Mouse (Mus musculus): ENCODE data around the gene Wee1. TPM values are rescaled to one million over a fixed set of nuclear protein-coding genes. Genes with fewer than 3 reads are reported as not detected.
"Not testable (repeated sequence)": the region's sequence is repeated elsewhere in the genome, so short reads cannot be mapped to it uniquely, and the experiment has no call there.

The Wee1 gene
- polyA plus RNA-seq, 1 experiment from 2014 or later: 9.9 TPM

DNA sequence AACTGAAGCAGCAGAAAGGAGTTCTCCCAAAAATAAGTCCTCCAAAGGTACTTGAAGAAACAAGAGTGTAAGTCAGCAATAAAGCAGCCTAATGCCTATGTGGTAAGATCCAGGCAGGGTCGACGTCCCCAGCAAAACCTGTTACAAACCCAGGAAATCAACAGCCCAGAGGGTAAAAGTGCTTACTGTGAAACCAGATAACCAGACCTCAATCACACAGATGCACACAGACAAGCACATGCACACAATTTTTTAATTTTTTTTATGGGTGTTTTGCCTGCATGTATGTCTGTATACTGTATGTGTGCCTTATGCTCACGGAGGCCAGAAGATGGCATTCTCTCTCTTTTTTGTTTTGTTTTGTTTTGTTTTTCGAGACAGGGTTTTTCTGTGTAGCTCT lies 25.5 kb upstream of the Wee1 start:
- TF ChIP-seq CTCF (IDR thresholded peaks at IDR 0.05; ENCODE audit: low read depth): peak; percentile 17; the same call in 1 of the 2 replicates
- peaks cover 31% of the 10 kb centered on the region for H3K36me3 ChIP-seq (ENCODE audit: control insufficient read depth, insufficient read depth)
- no peak overlapping the region for H3K4me3 ChIP-seq (ENCODE audit: low read depth, low read length)
- 63% methylated on average over 4 of the region's 4 CpGs for WGBS
- H3K27me3 ChIP-seq (replicated peaks; ENCODE audit: control insufficient read depth, insufficient read depth, low read length): no peaks in the 10 kb centered on the region
- no peak for ATAC-seq
- no peaks in the 10 kb centered on the region for H3K9me3 ChIP-seq (ENCODE audit: control insufficient read depth)
- no peak overlapping the region for H3K9ac ChIP-seq (ENCODE audit: low read depth, low read length)
- H3K4me1 ChIP-seq (replicated peaks; ENCODE audit: control insufficient read depth, insufficient read depth, low read length): no peaks in the 10 kb centered on the region
- no peak overlapping the region for H3K4me2 ChIP-seq (replicated peaks; ENCODE audit: low read depth)
- H3K27ac ChIP-seq (ENCODE audit: low read depth, low read length): no peak overlapping the region; the same call in 1 of the 2 replicates

DNA sequence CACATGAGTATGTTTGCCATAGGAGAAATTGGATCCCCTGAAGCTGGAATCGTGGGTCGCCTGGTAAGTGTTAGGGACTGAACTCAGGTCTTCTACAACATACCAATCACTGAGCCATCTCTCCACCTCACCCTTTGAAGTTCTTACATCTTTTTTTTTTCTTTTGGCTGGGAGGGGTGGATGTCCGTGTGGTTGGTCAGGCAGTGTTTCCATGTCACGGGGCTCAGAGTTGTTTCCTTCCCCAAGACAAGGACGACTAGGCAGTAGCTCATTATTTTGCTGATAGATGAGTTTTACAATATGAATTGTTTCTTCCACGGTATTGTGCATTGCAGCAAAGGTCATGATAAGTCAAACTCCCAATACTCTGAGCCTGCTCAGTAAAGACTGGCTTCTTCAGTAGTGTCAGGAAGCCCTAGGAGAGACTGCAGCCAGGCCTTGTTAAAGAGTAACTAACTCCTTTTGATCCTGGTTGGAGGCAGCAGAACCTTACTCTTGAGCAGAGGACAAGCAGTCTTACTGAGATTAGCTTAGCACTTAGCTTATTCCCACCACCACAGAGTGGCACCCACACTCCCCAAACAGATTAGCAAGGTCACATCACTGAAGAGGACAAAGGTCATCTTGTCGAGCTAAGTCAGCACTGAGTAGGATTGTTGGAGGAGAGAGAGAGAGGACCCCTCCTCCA lies 24.6 kb upstream of the Wee1 start:
- peak; percentile 37; the same call in 1 of the 2 replicates for TF ChIP-seq CTCF (IDR thresholded peaks at IDR 0.05; ENCODE audit: low read depth)
- H3K4me2 ChIP-seq (replicated peaks; ENCODE audit: low read depth): peak overlapping the region; percentile 9; the same call in 1 of the 2 replicates
- peaks cover 28% of the 10 kb centered on the region for H3K36me3 ChIP-seq (ENCODE audit: control insufficient read depth, insufficient read depth)
- H3K9me3 ChIP-seq (ENCODE audit: control insufficient read depth): no peaks in the 10 kb centered on the region
- peak; percentile 75 for ATAC-seq
- H3K27ac ChIP-seq (ENCODE audit: low read depth, low read length): peak overlapping the region; percentile 36
- WGBS: 31% methylated on average over 7 of the region's 7 CpGs
- no peak overlapping the region for H3K9ac ChIP-seq (ENCODE audit: low read depth, low read length)
- no peaks in the 10 kb centered on the region for H3K27me3 ChIP-seq (replicated peaks; ENCODE audit: control insufficient read depth, insufficient read depth, low read length)
- no peaks in the 10 kb centered on the region for H3K4me1 ChIP-seq (replicated peaks; ENCODE audit: control insufficient read depth, insufficient read depth, low read length)
- no peak overlapping the region for H3K4me3 ChIP-seq (ENCODE audit: low read depth, low read length)

GRCm38 (mm10) chr7:110100854-110101253 lies 21.0 kb upstream of the Wee1 start:
- Histone ChIP-seq H3K27ac (ENCODE audit: low read depth, low read length) (no peak overlapping the region), H3K36me3 (ENCODE audit: control insufficient read depth, insufficient read depth) (0 out of 2 replicates have a peak, but pooled peaks cover 6% of the 10 kb centered on the region), H3K27me3 (replicated peaks; ENCODE audit: control insufficient read depth, insufficient read depth, low read length) (no peaks in the 10 kb centered on the region), H3K4me1 (replicated peaks; ENCODE audit: control insufficient read depth, insufficient read depth, low read length) (no peaks in the 10 kb centered on the region), H3K9me3 (ENCODE audit: control insufficient read depth) (no peaks in the 10 kb centered on the region), H3K4me3 (ENCODE audit: low read depth, low read length) (no peak overlapping the region), H3K9ac (ENCODE audit: low read depth, low read length) (no peak overlapping the region), H3K4me2 (replicated peaks; ENCODE audit: low read depth) (no peak overlapping the region)
- ATAC-seq: no peak
- no peak for TF ChIP-seq CTCF (IDR thresholded peaks at IDR 0.05; ENCODE audit: low read depth)
- WGBS: 32% methylated on average over 6 of the region's 6 CpGs

DNA sequence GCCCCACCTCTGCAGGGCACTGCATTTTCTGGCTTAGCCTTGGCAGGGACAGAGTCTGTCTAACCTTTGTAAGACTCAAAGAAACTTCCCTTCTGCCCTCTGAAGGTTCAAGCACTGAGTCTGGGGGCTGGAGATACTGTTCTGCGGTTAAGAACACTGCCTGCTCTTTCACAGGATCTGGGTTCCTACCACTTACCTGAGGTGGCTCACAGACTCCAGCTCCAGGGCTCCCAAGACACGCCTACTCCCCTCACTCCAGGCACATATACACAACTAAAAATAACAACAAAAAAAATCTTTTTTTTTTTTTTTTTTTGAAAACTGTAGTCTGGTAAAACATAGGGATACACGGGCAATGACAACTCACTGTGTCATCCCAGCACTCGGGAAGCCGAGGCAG lies 20.6 kb upstream of the Wee1 start:
- no peak overlapping the region for H3K27ac ChIP-seq (ENCODE audit: low read depth, low read length)

GRCm38 (mm10) chr7:110105041-110105440 lies 16.8 kb upstream of the Wee1 start:
- H3K4me1 ChIP-seq (replicated peaks; ENCODE audit: control insufficient read depth, insufficient read depth, low read length): no peaks in the 10 kb centered on the region
- no peak for TF ChIP-seq CTCF (IDR thresholded peaks at IDR 0.05; ENCODE audit: low read depth)
- no peak overlapping the region for H3K27ac ChIP-seq (ENCODE audit: low read depth, low read length)
- H3K4me2 ChIP-seq (replicated peaks; ENCODE audit: low read depth): no peak overlapping the region
- H3K36me3 ChIP-seq (ENCODE audit: control insufficient read depth, insufficient read depth): no peaks in the 10 kb centered on the region
- no peak overlapping the region for H3K4me3 ChIP-seq (ENCODE audit: low read depth, low read length)
- H3K27me3 ChIP-seq (replicated peaks; ENCODE audit: control insufficient read depth, insufficient read depth, low read length): no peaks in the 10 kb centered on the region
- H3K9ac ChIP-seq (ENCODE audit: low read depth, low read length): no peak overlapping the region
- no peaks in the 10 kb centered on the region for H3K9me3 ChIP-seq (ENCODE audit: control insufficient read depth)
- WGBS: 77% methylated on average over 5 of the region's 5 CpGs
- ATAC-seq: no peak

More for the DNA sequence above, 20.6 kb upstream of the Wee1 start:
- 71% methylated on average over 5 of the region's 5 CpGs for WGBS
- no peaks in the 10 kb centered on the region for H3K4me1 ChIP-seq (replicated peaks; ENCODE audit: control insufficient read depth, insufficient read depth, low read length)
- H3K4me2 ChIP-seq (replicated peaks; ENCODE audit: low read depth): no peak overlapping the region
- no peaks in the 10 kb centered on the region for H3K27me3 ChIP-seq (replicated peaks; ENCODE audit: control insufficient read depth, insufficient read depth, low read length)
- 0 out of 2 replicates have a peak, but pooled peaks cover 1% of the 10 kb centered on the region for H3K36me3 ChIP-seq (ENCODE audit: control insufficient read depth, insufficient read depth)
- H3K4me3 ChIP-seq (ENCODE audit: low read depth, low read length): no peak overlapping the region
- no peak overlapping the region for H3K9ac ChIP-seq (ENCODE audit: low read depth, low read length)
- no peak for TF ChIP-seq CTCF (IDR thresholded peaks at IDR 0.05; ENCODE audit: low read depth)
- no peaks in the 10 kb centered on the region for H3K9me3 ChIP-seq (ENCODE audit: control insufficient read depth)
- no peak for ATAC-seq

DNA sequence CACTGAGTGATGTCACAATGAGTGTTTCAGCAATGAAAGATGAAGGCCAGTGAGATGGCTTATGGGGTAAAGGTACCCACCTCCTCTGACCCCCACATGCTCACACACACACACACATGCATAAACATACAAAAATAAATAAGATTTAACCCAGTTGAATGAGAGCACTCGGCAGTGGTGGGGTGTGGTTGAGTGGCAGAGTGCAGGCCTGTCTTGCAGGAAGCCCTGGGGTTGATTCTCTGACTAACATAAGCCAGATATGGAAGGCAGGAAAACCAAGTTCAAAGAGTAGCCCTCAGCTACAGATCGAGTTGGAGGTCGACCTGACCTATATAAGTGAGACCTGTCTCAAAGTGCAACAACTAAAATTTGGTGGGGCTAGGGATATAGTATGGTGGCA lies 15.2 kb upstream of the Wee1 start:
- WGBS: 34% methylated on average over 3 of the region's 3 CpGs
- Histone ChIP-seq H3K9me3 (ENCODE audit: control insufficient read depth) (no peaks in the 10 kb centered on the region), H3K36me3 (ENCODE audit: control insufficient read depth, insufficient read depth) (no peaks in the 10 kb centered on the region), H3K4me2 (replicated peaks; ENCODE audit: low read depth) (no peak overlapping the region), H3K4me1 (replicated peaks; ENCODE audit: control insufficient read depth, insufficient read depth, low read length) (no peaks in the 10 kb centered on the region), H3K9ac (ENCODE audit: low read depth, low read length) (no peak overlapping the region), H3K4me3 (ENCODE audit: low read depth, low read length) (no peak overlapping the region), H3K27ac (ENCODE audit: low read depth, low read length) (no peak overlapping the region), H3K27me3 (replicated peaks; ENCODE audit: control insufficient read depth, insufficient read depth, low read length) (no peaks in the 10 kb centered on the region)
- ATAC-seq: no peak
- no peak for TF ChIP-seq CTCF (IDR thresholded peaks at IDR 0.05; ENCODE audit: low read depth)

DNA sequence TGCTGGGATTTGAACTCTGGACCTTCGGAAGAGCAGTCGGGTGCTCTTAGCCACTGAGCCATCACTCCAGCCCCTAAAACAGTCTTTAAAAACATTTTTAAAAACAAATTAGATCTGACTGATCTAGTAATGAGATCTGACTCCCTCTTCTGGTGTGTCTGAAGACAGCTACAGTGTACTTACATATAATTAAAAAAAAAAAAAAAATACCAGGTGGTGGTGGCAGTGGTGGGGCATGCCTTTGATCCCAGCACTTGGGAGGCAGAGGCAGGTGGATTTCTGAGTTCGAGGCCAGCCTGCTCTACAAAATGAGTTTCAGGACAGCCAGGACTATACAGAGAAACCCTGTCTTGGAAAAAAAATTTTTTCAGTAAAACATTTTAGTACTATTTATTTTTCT lies 13.3 kb upstream of the Wee1 start:
- not testable (repeated sequence) for H3K27me3 ChIP-seq (replicated peaks; ENCODE audit: control insufficient read depth, insufficient read depth, low read length); H3K4me1 ChIP-seq (replicated peaks; ENCODE audit: control insufficient read depth, insufficient read depth, low read length); H3K4me2 ChIP-seq (replicated peaks; ENCODE audit: low read depth); H3K9me3 ChIP-seq (ENCODE audit: control insufficient read depth); H3K27ac ChIP-seq (ENCODE audit: low read depth, low read length); ATAC-seq; H3K9ac ChIP-seq (ENCODE audit: low read depth, low read length); H3K36me3 ChIP-seq (ENCODE audit: control insufficient read depth, insufficient read depth); H3K4me3 ChIP-seq (ENCODE audit: low read depth, low read length)
- WGBS: 86% methylated on average over 3 of the region's 3 CpGs
